In the genomic region with DNA sequence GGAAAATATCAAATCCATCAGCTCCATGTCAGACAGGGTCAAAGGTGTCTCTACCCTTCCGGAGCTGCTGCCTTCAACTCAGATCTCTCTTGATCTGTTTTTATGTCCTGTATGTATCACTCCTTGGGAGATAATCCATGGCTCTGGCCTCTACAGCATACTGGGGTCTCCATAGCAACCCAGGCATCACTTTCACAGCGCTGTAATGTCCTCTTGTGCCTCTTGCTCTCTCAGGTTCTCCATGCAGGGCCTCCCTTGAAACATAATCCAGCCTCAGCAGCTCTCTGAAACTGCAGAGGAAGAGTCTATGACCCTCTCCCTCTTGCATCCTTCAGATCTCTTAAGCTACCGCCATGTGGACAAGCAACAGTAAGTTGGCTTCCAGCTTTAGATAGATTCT, we compare ENCODE assay signal across 24 mouse cellular contexts.
DNase-seq lines count a peak whose midpoint lies in the region; ATAC-seq lines count a peak whose summit lies in the region.
"Had no signal": no experiment of that assay in that cellular context is flagged by ENCODE, and none has a peak within 500 bp of the region (broad histone marks: within the 10 kb centered on the region; RNA-seq: fewer than 3 reads in every experiment).

No protein-coding gene starts in this region.

- no peaks in the 10 kb centered on the region for H3K4me1 ChIP-seq in embryonic facial prominence, embryonic 11.5 days (ENCODE audit: control insufficient read depth, insufficient read depth, low read length)
- peaks cover 3% of the 10 kb centered on the region; the same call in 1 of the 2 replicates for H3K4me1 ChIP-seq in embryonic facial prominence, embryonic 10.5 days
- H3K4me1 ChIP-seq in kidney, embryonic 14.5 days (ENCODE audit: control insufficient read depth, insufficient read depth, low read length): no peaks in the 10 kb centered on the region
- H3K4me1 ChIP-seq in midbrain, embryonic 14.5 days (ENCODE audit: control insufficient read depth, insufficient read depth, low read length): peaks cover 11% of the 10 kb centered on the region
- no peaks in the 10 kb centered on the region for H3K4me1 ChIP-seq in midbrain, embryonic 11.5 days (ENCODE audit: control insufficient read depth, insufficient read depth, low read length)
- H3K4me1 ChIP-seq: embryonic facial prominence, embryonic 13.5 days; heart, embryonic 15.5 days had no signal

- DNase-seq in embryonic facial prominence, embryonic 11.5 days (ENCODE audit: low spot score): peak; percentile 18
- DNase-seq in embryonic facial prominence, embryonic 10.5 days (ENCODE audit: low spot score): no peak
- no peak for DNase-seq in kidney, postnatal 25 days
- DNase-seq in midbrain, embryonic 14.5 days: peak; percentile 39
- no peak for DNase-seq in midbrain, embryonic 11.5 days (ENCODE audit: low spot score, missing footprints)
- DNase-seq: adrenal gland, adult 8-10 months; adrenal gland, postnatal 36 days; B cell, adult 2 months; cerebellum, adult 11 months; cerebellum, adult 8-10 months; cerebellum, postnatal 14 days; embryo, embryonic 11 days; gastrocnemius, postnatal 14 days; heart, adult 2 months; heart, postnatal 14 days had no signal

- ATAC-seq in embryonic facial prominence, embryonic 11.5 days (replicated peaks; ENCODE audit: insufficient number of reproducible peaks, low FRiP score, low TSS enrichment, low read depth): no peak
- ATAC-seq in kidney, embryonic 14.5 days (ENCODE audit: low FRiP score, low TSS enrichment): peak; percentile 90
- ATAC-seq in midbrain, embryonic 14.5 days (ENCODE audit: low FRiP score, low TSS enrichment): no peak
- no peak for ATAC-seq in midbrain, embryonic 11.5 days (ENCODE audit: low FRiP score)
- ATAC-seq in megakaryocyte-erythroid progenitor cell, adult 5-6 weeks (replicated peaks; ENCODE audit: low FRiP score, low TSS enrichment, poor library complexity, severe bottlenecking): no peak
- ATAC-seq: CD4-positive, CD25-positive, alpha-beta regulatory T cell, adult 4 months; forebrain, embryonic 16.5 days had no signal

- no peaks in the 10 kb centered on the region for H3K9me3 ChIP-seq in embryonic facial prominence, embryonic 11.5 days (replicated peaks; ENCODE audit: control insufficient read depth, low read length)
- H3K9me3 ChIP-seq in embryonic facial prominence, embryonic 10.5 days: no peaks in the 10 kb centered on the region
- no peaks in the 10 kb centered on the region for H3K9me3 ChIP-seq in kidney, embryonic 14.5 days (ENCODE audit: control insufficient read depth, low read length)
- no peaks in the 10 kb centered on the region for H3K9me3 ChIP-seq in midbrain, embryonic 14.5 days (ENCODE audit: control insufficient read depth, low read length)
- H3K9me3 ChIP-seq in midbrain, embryonic 11.5 days (ENCODE audit: control insufficient read depth, low read length): no peaks in the 10 kb centered on the region
- H3K9me3 ChIP-seq: embryonic facial prominence, embryonic 13.5 days; G1E; heart, embryonic 15.5 days had no signal

- no peaks in the 10 kb centered on the region for H3K27me3 ChIP-seq in embryonic facial prominence, embryonic 11.5 days (ENCODE audit: control insufficient read depth, insufficient read depth, low read length)
- no peaks in the 10 kb centered on the region for H3K27me3 ChIP-seq in embryonic facial prominence, embryonic 10.5 days (replicated peaks; ENCODE audit: low read depth, poor library complexity, severe bottlenecking)
- no peaks in the 10 kb centered on the region for H3K27me3 ChIP-seq in kidney, embryonic 14.5 days (ENCODE audit: control insufficient read depth, insufficient read depth, low read length)
- no peaks in the 10 kb centered on the region for H3K27me3 ChIP-seq in midbrain, embryonic 14.5 days (ENCODE audit: control insufficient read depth, insufficient read depth, low read length)
- H3K27me3 ChIP-seq in midbrain, embryonic 11.5 days (ENCODE audit: control insufficient read depth, insufficient read depth, low read length): no peaks in the 10 kb centered on the region
- H3K27me3 ChIP-seq: embryonic facial prominence, embryonic 13.5 days; heart, embryonic 15.5 days had no signal

- 67% methylated on average over 3 of the region's 3 CpGs for WGBS in embryonic facial prominence, embryonic 11.5 days
- WGBS in embryonic facial prominence, embryonic 10.5 days: 65% methylated on average over 3 of the region's 3 CpGs
- WGBS in kidney, embryonic 14.5 days: 37% methylated on average over 3 of the region's 3 CpGs
- 59% methylated on average over 3 of the region's 3 CpGs for WGBS in midbrain, embryonic 14.5 days
- 74% methylated on average over 3 of the region's 3 CpGs for WGBS in midbrain, embryonic 11.5 days

- H3K36me3 ChIP-seq in embryonic facial prominence, embryonic 11.5 days (replicated peaks; ENCODE audit: control insufficient read depth, insufficient read depth, low read depth, low read length): no peaks in the 10 kb centered on the region
- H3K36me3 ChIP-seq in embryonic facial prominence, embryonic 10.5 days (replicated peaks): no peaks in the 10 kb centered on the region
- no peaks in the 10 kb centered on the region for H3K36me3 ChIP-seq in kidney, embryonic 14.5 days (ENCODE audit: control insufficient read depth, insufficient read depth, low read length)
- H3K36me3 ChIP-seq in midbrain, embryonic 14.5 days (ENCODE audit: control insufficient read depth, insufficient read depth, low read length): no peaks in the 10 kb centered on the region
- no peaks in the 10 kb centered on the region for H3K36me3 ChIP-seq in midbrain, embryonic 11.5 days (ENCODE audit: control insufficient read depth, insufficient read depth, low read length)
- H3K36me3 ChIP-seq: embryonic facial prominence, embryonic 13.5 days; G1E; heart, embryonic 15.5 days had no signal

- H3K9ac ChIP-seq in embryonic facial prominence, embryonic 11.5 days (replicated peaks; ENCODE audit: low read length): no peak overlapping the region
- H3K9ac ChIP-seq in kidney, embryonic 14.5 days (ENCODE audit: low read depth, low read length): no peak overlapping the region
- no peak overlapping the region for H3K9ac ChIP-seq in midbrain, embryonic 14.5 days (replicated peaks; ENCODE audit: low read length)
- no peak overlapping the region for H3K9ac ChIP-seq in midbrain, embryonic 11.5 days (ENCODE audit: low read length)
- H3K9ac ChIP-seq: embryonic facial prominence, embryonic 13.5 days; heart, embryonic 15.5 days; hindbrain, embryonic 14.5 days had no signal

- no peak overlapping the region for H3K4me2 ChIP-seq in embryonic facial prominence, embryonic 11.5 days (ENCODE audit: low read depth, low read length)
- H3K4me2 ChIP-seq in kidney, embryonic 14.5 days (replicated peaks; ENCODE audit: low read depth, low read length): no peak overlapping the region
- H3K4me2 ChIP-seq in midbrain, embryonic 14.5 days (ENCODE audit: low read length): no peak overlapping the region
- no peak overlapping the region for H3K4me2 ChIP-seq in midbrain, embryonic 11.5 days
- H3K4me2 ChIP-seq: embryonic facial prominence, embryonic 13.5 days; heart, embryonic 11.5 days; heart, embryonic 15.5 days; hindbrain, embryonic 14.5 days had no signal

- no peak overlapping the region for H3K4me3 ChIP-seq in embryonic facial prominence, embryonic 11.5 days (ENCODE audit: low read depth, low read length)
- H3K4me3 ChIP-seq in embryonic facial prominence, embryonic 10.5 days: no peak overlapping the region
- H3K4me3 ChIP-seq in kidney, embryonic 14.5 days (ENCODE audit: low read length): no peak overlapping the region
- no peak overlapping the region for H3K4me3 ChIP-seq in midbrain, embryonic 14.5 days (replicated peaks; ENCODE audit: low read depth, low read length)
- no peak overlapping the region for H3K4me3 ChIP-seq in midbrain, embryonic 11.5 days (ENCODE audit: low read depth, low read length)
- H3K4me3 ChIP-seq: embryonic facial prominence, embryonic 13.5 days; heart, adult 2 months; heart, embryonic 15.5 days had no signal

- H3K27ac ChIP-seq in embryonic facial prominence, embryonic 11.5 days (replicated peaks; ENCODE audit: low read depth, low read length): no peak overlapping the region
- no peak overlapping the region for H3K27ac ChIP-seq in embryonic facial prominence, embryonic 10.5 days (replicated peaks)
- H3K27ac ChIP-seq in kidney, embryonic 14.5 days (ENCODE audit: low read depth, low read length): no peak overlapping the region
- H3K27ac ChIP-seq in midbrain, embryonic 14.5 days (replicated peaks; ENCODE audit: low read depth, low read length): no peak overlapping the region
- H3K27ac ChIP-seq in midbrain, embryonic 11.5 days (ENCODE audit: low read depth, low read length): no peak overlapping the region
- H3K27ac ChIP-seq: embryonic facial prominence, embryonic 13.5 days; heart, adult 2 months; heart, embryonic 15.5 days; hindbrain, embryonic 14.5 days had no signal

Comparison
In these comparisons a context has a peak if more than half of its experiments do, and no peak if none do; other contexts are left out.
1. DNase-seq: peak in embryonic facial prominence, embryonic 11.5 days (single experiment) and midbrain, embryonic 14.5 days (single experiment); none in embryonic facial prominence, embryonic 10.5 days (single experiment), kidney, postnatal 25 days (0 of 2) and midbrain, embryonic 11.5 days (single experiment).